Mouse (Mus musculus) testis, adult 2 months (tissue): ENCODE data around the gene Ptprd.

Experiments
- CTCF ChIP-seq: fragments of 200-500 bp; IDR thresholded peaks from 2 replicates; pipeline ENCODE4 v1.5.1; 2012; ENCODE audit warnings: low read depth, mild to moderate bottlenecking, inconsistent platforms, low read length, moderate library complexity; ENCODE audit not compliant: control insufficient read depth, insufficient read depth, insufficient replicate concordance
- POLR2A ChIP-seq: fragments of 200-500 bp; IDR thresholded peaks from 2 replicates; pipeline ENCODE4 v1.6.1; 2012; ENCODE audit warnings: low read depth, mild to moderate bottlenecking, inconsistent platforms, low read length, moderate library complexity; ENCODE audit not compliant: control insufficient read depth

DNA sequence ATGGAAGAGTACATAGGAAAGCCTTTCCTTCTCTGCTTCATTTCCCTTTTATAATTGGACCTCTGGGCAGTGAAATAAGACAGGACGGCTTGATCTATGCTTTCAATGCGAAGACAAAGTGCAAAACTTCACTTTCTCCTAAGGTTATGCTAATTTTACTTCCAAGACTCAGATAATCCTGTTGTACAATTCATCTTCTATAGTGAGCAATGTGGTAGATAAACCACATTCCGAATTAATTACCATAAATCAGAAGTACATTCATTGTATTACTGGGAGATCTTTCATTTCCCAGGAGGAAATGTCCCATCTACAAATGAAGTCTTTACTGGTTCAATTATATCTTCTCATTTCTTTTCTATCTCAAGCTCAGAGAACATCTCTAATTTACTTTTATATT, 1346.2 kb downstream of the Ptprd start:
- TF ChIP-seq CTCF = no peak
- TF ChIP-seq POLR2A = no peak
